Mouse (Mus musculus): ENCODE data around the gene Gpr4. TPM values are rescaled to one million over a fixed set of nuclear protein-coding genes. Genes with fewer than 3 reads are reported as not detected.

Gpr4 gene
- total and polyA plus RNA-seq, 3 experiments, result 0.04 to 0.31 TPM; not detected in 1

GRCm38 (mm10) chr7:19253437-19253836, 41.1 kb downstream of the Gpr4 start:
- in situ Hi-C loops (cut with MboI; ENCODE audit: low pct_ligation_motif_present, low pct_unique_long_range_greater_than_20kb, low sequenced_read_pairs), result no loop called here

GRCm38 (mm10) chr7:19255395-19255794, 43.1 kb downstream of the Gpr4 start:
- DNase-seq (ENCODE audit: extremely low read depth), result no peak
- TF ChIP-seq CTCF (conservative IDR thresholded peaks at IDR 0.05 in 1 of 2, IDR thresholded peaks at IDR 0.05 in 1 of 2; ENCODE audit: low read depth in 2 of 2, low read length in 2 of 2), result no peak
- TF ChIP-seq PAX5 (IDR thresholded peaks at IDR 0.05; ENCODE audit: low read length), result no peak
- no peak for TF ChIP-seq BHLHE40 (IDR thresholded peaks at IDR 0.05; ENCODE audit: low read depth, low read length)
- TF ChIP-seq JUN (IDR thresholded peaks at IDR 0.05; ENCODE audit: insufficient read depth, low read depth, low read length), result no peak
- Histone ChIP-seq H3K4me1 (ENCODE audit: control insufficient read depth in 1 of 2, insufficient read depth in 2 of 2) (peaks cover 2 to 24% of the 10 kb centered on the region in 2 experiments; a peak in 3 of 4 replicates), H3K79me2 (replicated peaks; ENCODE audit: control insufficient read depth, extremely low read depth, insufficient read depth, poor library complexity, severe bottlenecking) (no peaks in the 10 kb centered on the region), H3K4me2 (ENCODE audit: insufficient read depth, low read depth, poor library complexity, severe bottlenecking) (no peak overlapping the region), H3K9ac (ENCODE audit: insufficient read depth, low read depth) (no peak overlapping the region), H3K9me3 (replicated peaks; ENCODE audit: low read length) (no peaks in the 10 kb centered on the region), H3K27ac (ENCODE audit: insufficient read depth, low read depth) (no peak overlapping the region), H3K27me3 (replicated peaks) (no peaks in the 10 kb centered on the region), H3K4me3 (replicated peaks in 1 of 3; ENCODE audit: low read depth in 2 of 3, low read length in 2 of 3, poor library complexity in 1 of 3) (no peak overlapping the region), H3K36me3 (replicated peaks in 1 of 2; ENCODE audit: control insufficient read depth in 1 of 2, insufficient read depth in 1 of 2, low read length in 1 of 2) (peaks cover 46 to 79% of the 10 kb centered on the region in 2 experiments)
- dilution Hi-C loops (cut with MboI; ENCODE audit: extremely low pct_ligation_motif_present, extremely low pct_unique_long_range_greater_than_20kb, low sequenced_read_pairs) (no loop called here), in situ Hi-C loops (cut with MboI; ENCODE audit: low pct_ligation_motif_present, low pct_unique_long_range_greater_than_20kb, low sequenced_read_pairs) (no loop called here)

More at GRCm38 (mm10) chr7:19253437-19253836, 41.1 kb downstream of the Gpr4 start:
- H3K36me3 ChIP-seq (replicated peaks in 1 of 2; ENCODE audit: control insufficient read depth in 1 of 2, insufficient read depth in 1 of 2, low read length in 1 of 2), result peaks cover 32 to 73% of the 10 kb centered on the region in 2 experiments
- TF ChIP-seq BHLHE40 (IDR thresholded peaks at IDR 0.05; ENCODE audit: low read depth, low read length) (no peak), RCOR1 (conservative IDR thresholded peaks at IDR 0.05; ENCODE audit: low read depth, low read length) (no peak), MAFK (IDR thresholded peaks at IDR 0.05; ENCODE audit: insufficient replicate concordance, low read length) (no peak), PAX5 (IDR thresholded peaks at IDR 0.05; ENCODE audit: low read length) (no peak), USF2 (conservative IDR thresholded peaks at IDR 0.05; ENCODE audit: low read depth, low read length) (no peak), TCF12 (IDR thresholded peaks at IDR 0.05; ENCODE audit: low read depth, low read length) (no peak), TBP (conservative IDR thresholded peaks at IDR 0.05; ENCODE audit: low read depth, low read length) (no peak), ZC3H11A (IDR thresholded peaks at IDR 0.05; ENCODE audit: low read depth, low read length) (no peak), E2F4 (IDR thresholded peaks at IDR 0.05; ENCODE audit: insufficient replicate concordance, low read depth, low read length) (no peak), JUND (conservative IDR thresholded peaks at IDR 0.05; ENCODE audit: low read depth, low read length) (no peak), JUN (IDR thresholded peaks at IDR 0.05; ENCODE audit: insufficient read depth, low read depth, low read length) (no peak), USF1 (IDR thresholded peaks at IDR 0.05; ENCODE audit: low read depth, low read length) (no peak), NELFE (IDR thresholded peaks at IDR 0.05; ENCODE audit: low read depth, low read length) (no peak), MYC (IDR thresholded peaks at IDR 0.05; ENCODE audit: low read depth, low read length) (no peak)
- no peaks in the 10 kb centered on the region for H3K9me3 ChIP-seq (replicated peaks; ENCODE audit: low read length)
- no peak overlapping the region for H3K27ac ChIP-seq (ENCODE audit: insufficient read depth, low read depth)
- H3K27me3 ChIP-seq (replicated peaks), result no peaks in the 10 kb centered on the region
- no peak overlapping the region for H3K9ac ChIP-seq (ENCODE audit: insufficient read depth, low read depth)
- H3K4me1 ChIP-seq (ENCODE audit: control insufficient read depth in 1 of 2, insufficient read depth in 2 of 2), result peaks cover 2 to 21% of the 10 kb centered on the region in 2 experiments; a peak in 3 of 4 replicates
- no peak overlapping the region for H3K4me3 ChIP-seq (replicated peaks in 1 of 3; ENCODE audit: low read depth in 2 of 3, low read length in 2 of 3, poor library complexity in 1 of 3)
- no peak overlapping the region for H3K4me2 ChIP-seq (ENCODE audit: insufficient read depth, low read depth, poor library complexity, severe bottlenecking)
- H3K79me2 ChIP-seq (replicated peaks; ENCODE audit: control insufficient read depth, extremely low read depth, insufficient read depth, poor library complexity, severe bottlenecking), result no peaks in the 10 kb centered on the region
- no peak for DNase-seq (ENCODE audit: extremely low read depth)
- dilution Hi-C loops (cut with MboI; ENCODE audit: extremely low pct_ligation_motif_present, extremely low pct_unique_long_range_greater_than_20kb, low sequenced_read_pairs), result no loop called here

Measured in CH12.LX (cell line).